Mouse (Mus musculus) hindbrain, embryonic 12.5 days (tissue): ENCODE measurements around the gene Cdca8. TPM values are rescaled to one million over a fixed set of nuclear protein-coding genes. Genes with fewer than 3 reads are reported as not detected.
A peak's percentile ranks its signal among the peaks of the same experiment; 100 is the strongest.

ENCODE experiments used
- ATAC-seq: fragments of 200-750 bp; cut with Nextera tagmentation; 2 replicates; pipeline ENCODE4 v1.8.0; 2017; ENCODE audit warnings: moderate TSS enrichment; ENCODE audit not compliant: low FRiP score
- H3K27ac ChIP-seq: fragments of 300-500 bp; sonication (generic); 2 replicates; pipeline ENCODE4 v1.5.1; 2016; ENCODE audit warnings: mild to moderate bottlenecking
- H3K27me3 ChIP-seq: fragments of 300-500 bp; sonication (generic); 2 replicates; pipeline ENCODE4 v1.6.1; 2016; ENCODE audit warnings: mild to moderate bottlenecking
- H3K36me3 ChIP-seq: fragments of 300-500 bp; sonication (generic); 2 replicates; pipeline ENCODE4 v1.6.1; 2016; ENCODE audit warnings: mild to moderate bottlenecking
- H3K4me1 ChIP-seq: fragments of 300-500 bp; sonication (generic); 2 replicates; pipeline ENCODE4 v1.6.1; 2016
- H3K4me2 ChIP-seq: fragments of 300-500 bp; sonication (generic); replicated peaks from 2 replicates; pipeline ENCODE4 v1.6.1; 2016; ENCODE audit warnings: mild to moderate bottlenecking
- H3K4me3 ChIP-seq: fragments of 300-500 bp; sonication (generic); 2 replicates; pipeline ENCODE4 v1.5.1; 2016; ENCODE audit warnings: mild to moderate bottlenecking
- H3K9ac ChIP-seq: fragments of 300-500 bp; sonication (generic); 2 replicates; pipeline ENCODE4 v1.6.1; 2016; ENCODE audit warnings: mild to moderate bottlenecking, moderate library complexity
- H3K9me3 ChIP-seq: fragments of 300-500 bp; sonication (generic); replicated peaks from 2 replicates; pipeline ENCODE4 v1.6.1; 2016; ENCODE audit warnings: mild to moderate bottlenecking
- WGBS: fragments of 180-500 bp; shearing (Covaris S2); methylation state at CpG from one replicate; pipeline ENCODE4 v1.1.7; 2016; 5-methylcytosine and 5-hydroxymethylcytosine counted together
- polyA plus RNA-seq: library from polyadenylated mRNA; unstranded; fragments of >200 nt; fragmentation: Nextera tagmentation; extraction: Ambion mirVana; gene quantifications from 2 replicates; pipeline ENCODE4 v1.2.1, GENCODE M21; 2016

The Cdca8 gene
- polyA plus RNA-seq, 1 experiment from 2014 or later = 135 TPM

DNA sequence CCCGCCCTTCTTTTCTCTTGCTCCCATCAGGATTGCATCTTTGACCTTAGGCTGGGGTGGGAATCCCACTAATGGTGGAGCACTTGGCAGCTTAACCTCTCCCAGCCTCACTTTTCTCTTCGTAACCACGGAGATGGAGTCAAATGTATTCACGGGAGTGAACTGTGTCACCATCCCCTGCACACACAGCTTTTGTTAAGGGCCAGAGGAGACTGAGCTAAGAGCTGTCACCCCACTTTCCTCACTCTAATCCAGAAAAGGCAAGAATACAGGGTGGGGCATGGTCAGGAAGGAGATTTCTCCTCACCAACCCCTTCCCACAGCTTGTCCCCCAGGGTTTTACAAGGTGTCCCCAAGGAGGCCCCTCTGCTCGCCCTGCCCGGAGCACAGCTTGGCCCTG lies 45.3 kb downstream of the Cdca8 start:
- Histone ChIP-seq H3K27ac (no peak overlapping the region), H3K4me1 (peaks cover 30% of the 10 kb centered on the region), H3K27me3 (peaks cover 75% of the 10 kb centered on the region), H3K36me3 (no peaks in the 10 kb centered on the region), H3K9ac (no peak overlapping the region), H3K9me3 (no peaks in the 10 kb centered on the region), H3K4me2 (peak overlapping the region; percentile 84; the same call in 1 of the 2 replicates), H3K4me3 (peak overlapping the region; percentile 50; the same call in 1 of the 2 replicates)
- WGBS = 26% methylated on average over 6 of the region's 6 CpGs
- peak; percentile 51 for ATAC-seq

DNA sequence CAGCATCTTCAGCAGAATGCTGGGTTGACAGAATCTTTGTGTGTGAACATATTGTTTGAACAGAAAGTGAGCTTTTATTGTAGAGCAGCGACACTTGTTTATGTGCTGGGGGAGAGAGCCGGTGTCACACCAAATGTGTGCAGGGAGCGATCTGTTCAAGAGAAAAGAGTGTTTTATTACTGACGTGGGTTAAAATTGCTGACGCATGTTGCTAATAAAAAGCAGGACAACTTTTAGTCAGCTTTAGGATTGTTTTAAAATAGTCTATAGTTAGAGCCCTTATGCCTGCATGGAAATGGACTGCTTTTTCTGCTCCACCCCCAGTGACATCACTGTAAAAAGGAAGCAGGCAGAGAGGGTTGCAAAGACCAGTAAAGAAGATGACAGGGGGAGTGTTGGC lies 48.3 kb downstream of the Cdca8 start:
- H3K27me3 ChIP-seq = peaks cover 82% of the 10 kb centered on the region
- H3K27ac ChIP-seq = no peak overlapping the region
- no peak overlapping the region for H3K4me3 ChIP-seq
- WGBS = 82% methylated on average over 5 of the region's 5 CpGs
- peaks cover 20% of the 10 kb centered on the region for H3K4me1 ChIP-seq
- H3K36me3 ChIP-seq = no peaks in the 10 kb centered on the region
- no peak overlapping the region for H3K9ac ChIP-seq
- no peaks in the 10 kb centered on the region for H3K9me3 ChIP-seq
- no peak for ATAC-seq
- H3K4me2 ChIP-seq = no peak overlapping the region

DNA sequence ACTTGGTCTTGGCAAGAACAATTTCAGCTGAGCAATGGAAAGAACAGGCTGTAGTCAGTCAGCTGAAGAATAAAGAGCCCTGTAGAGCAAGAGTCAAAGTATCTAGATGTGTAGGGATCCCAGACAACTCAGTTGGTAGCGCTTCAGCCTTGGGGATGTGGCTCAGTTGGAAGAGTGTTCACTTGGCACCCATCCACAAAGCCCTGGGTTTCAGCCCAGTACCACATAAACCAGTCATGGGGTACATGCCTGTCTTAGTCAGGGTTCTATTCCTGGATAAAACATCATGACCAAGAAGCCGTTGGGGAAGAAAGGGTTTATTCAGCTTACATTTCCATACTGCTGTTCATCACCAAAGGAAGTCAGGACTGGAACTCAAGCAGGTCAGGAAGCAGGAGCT lies 49.2 kb downstream of the Cdca8 start:
- Histone ChIP-seq H3K9me3 (no peaks in the 10 kb centered on the region), H3K27me3 (peaks cover 80% of the 10 kb centered on the region), H3K4me3 (no peak overlapping the region), H3K4me1 (peaks cover 16% of the 10 kb centered on the region), H3K4me2 (no peak overlapping the region), H3K9ac (no peak overlapping the region), H3K36me3 (no peaks in the 10 kb centered on the region), H3K27ac (no peak overlapping the region)
- no peak for ATAC-seq
- WGBS = 89% methylated on average over 2 of the region's 2 CpGs

DNA sequence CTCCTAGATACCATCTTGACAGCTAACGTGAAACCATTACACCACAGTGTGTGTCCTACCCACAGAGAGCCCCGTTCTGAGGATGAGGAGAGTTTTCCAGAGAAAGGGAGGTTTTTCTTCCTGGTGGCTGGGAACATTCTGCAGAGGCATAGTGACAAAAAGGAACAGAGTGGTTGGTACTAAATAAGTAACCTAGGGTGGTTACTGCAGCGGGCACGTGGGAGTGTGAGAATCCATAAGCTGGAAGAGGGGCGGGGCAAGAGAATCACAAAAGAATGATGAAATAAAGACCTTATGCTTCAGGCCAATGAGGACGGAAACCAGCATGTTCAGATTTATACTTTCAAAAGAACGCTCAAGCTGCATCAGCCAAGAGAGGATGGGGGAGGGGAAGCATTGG lies 50.4 kb downstream of the Cdca8 start:
- Histone ChIP-seq H3K4me2 (no peak overlapping the region), H3K36me3 (no peaks in the 10 kb centered on the region), H3K4me1 (peaks cover 4% of the 10 kb centered on the region), H3K27ac (no peak overlapping the region), H3K4me3 (no peak overlapping the region), H3K27me3 (peaks cover 76% of the 10 kb centered on the region), H3K9me3 (no peaks in the 10 kb centered on the region), H3K9ac (no peak overlapping the region)
- WGBS = 66% methylated on average over 7 of the region's 7 CpGs
- ATAC-seq = no peak

GRCm38 (mm10) chr4:124882151-124882729 lies 56.9 kb downstream of the Cdca8 start:
- peaks cover 28% of the 10 kb centered on the region for H3K4me1 ChIP-seq
- peak overlapping the region; percentile 57 for H3K9ac ChIP-seq
- H3K27ac ChIP-seq = peak overlapping the region; percentile 58
- H3K4me2 ChIP-seq = peak overlapping the region; percentile 64
- H3K27me3 ChIP-seq = peaks cover 70% of the 10 kb centered on the region
- 0 out of 2 replicates have a peak, but pooled peaks cover 6% of the 10 kb centered on the region for H3K9me3 ChIP-seq
- peak overlapping the region; percentile 50 for H3K4me3 ChIP-seq
- ATAC-seq = peak; percentile 26
- no peaks in the 10 kb centered on the region for H3K36me3 ChIP-seq
- WGBS = 1% methylated on average over 37 of the region's 37 CpGs

GRCm38 (mm10) chr4:124881341-124881908 lies 57.7 kb downstream of the Cdca8 start:
- WGBS = under 1% methylated on average over 37 of the region's 37 CpGs
- peak; percentile 98 for ATAC-seq
- Histone ChIP-seq H3K27ac (peak overlapping the region; percentile 77), H3K36me3 (no peaks in the 10 kb centered on the region), H3K9me3 (0 out of 2 replicates have a peak, but pooled peaks cover 6% of the 10 kb centered on the region), H3K4me2 (peak overlapping the region; percentile 64), H3K4me1 (peaks cover 28% of the 10 kb centered on the region), H3K9ac (peak overlapping the region; percentile 57), H3K27me3 (peaks cover 65% of the 10 kb centered on the region), H3K4me3 (peak overlapping the region; percentile 50)

DNA sequence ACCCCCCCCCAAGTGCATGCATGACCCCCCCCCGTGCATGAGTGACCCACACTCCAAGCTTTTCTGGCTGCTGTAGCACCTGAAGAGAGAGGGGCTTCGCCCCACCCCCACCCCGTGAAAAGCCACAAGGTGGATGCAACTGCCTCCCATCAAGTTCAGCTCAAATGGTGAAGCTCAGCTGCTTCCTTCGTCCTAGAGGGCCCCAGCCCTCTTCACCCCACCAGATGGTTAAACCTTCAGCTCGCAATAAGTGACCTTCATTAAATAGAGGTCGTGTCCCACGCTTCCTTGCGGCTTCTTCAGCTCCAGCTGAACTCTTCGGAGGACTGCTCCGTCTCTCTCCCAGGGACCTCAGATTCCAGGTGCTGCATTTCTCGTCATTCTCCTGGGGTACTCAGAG lies 58.5 kb downstream of the Cdca8 start, which contains the start of gene Epha10:
Gene Epha10, plus strand, starts transcription at position 301 of the 400 bp plus-strand sequence.
- H3K27me3 ChIP-seq = peaks cover 56% of the 10 kb centered on the region
- 4% methylated on average over 11 of the region's 11 CpGs for WGBS
- no peaks in the 10 kb centered on the region for H3K36me3 ChIP-seq
- H3K27ac ChIP-seq = peak within 1 kb of the TSS; percentile 77
- H3K4me1 ChIP-seq = peaks cover 28% of the 10 kb centered on the region
- ATAC-seq = no peak
- H3K9me3 ChIP-seq = 0 out of 2 replicates have a peak, but pooled peaks cover 6% of the 10 kb centered on the region
- H3K4me3 ChIP-seq = peak within 1 kb of the TSS; percentile 50
- peak within 1 kb of the TSS; percentile 57 for H3K9ac ChIP-seq
- H3K4me2 ChIP-seq = peak within 1 kb of the TSS; percentile 64

GRCm38 (mm10) chr4:124872719-124873118 lies 66.4 kb downstream of the Cdca8 start:
- H3K9ac ChIP-seq = no peak overlapping the region
- H3K4me2 ChIP-seq = no peak overlapping the region
- H3K4me3 ChIP-seq = no peak overlapping the region
- peaks cover 4% of the 10 kb centered on the region; the same call in 1 of the 2 replicates for H3K9me3 ChIP-seq
- no peak overlapping the region for H3K27ac ChIP-seq
- WGBS = 90% methylated on average over 1 of the region's 1 CpGs
- ATAC-seq = no peak
- no peaks in the 10 kb centered on the region for H3K4me1 ChIP-seq
- H3K36me3 ChIP-seq = no peaks in the 10 kb centered on the region
- no peaks in the 10 kb centered on the region for H3K27me3 ChIP-seq

Other genes starting within 250 kb of the Cdca8 start
- gene Utp11, start 245.7 kb downstream of the Cdca8 start, polyA plus RNA-seq = 60.7 and 68.8 TPM in 2 replicates
- 3.3 and 6.8 TPM in 2 replicates for gene Fhl3, start 238.6 kb downstream of the Cdca8 start, polyA plus RNA-seq
- 157 and 164 TPM in 2 replicates for gene Sf3a3, start 224.5 kb downstream of the Cdca8 start, polyA plus RNA-seq
- 23.7 and 25.8 TPM in 2 replicates for gene Inpp5b, start 197.5 kb downstream of the Cdca8 start, polyA plus RNA-seq
- gene Mtf1, start 137.2 kb downstream of the Cdca8 start, polyA plus RNA-seq = 12.4 and 13.7 TPM in 2 replicates
- gene Yrdc, start 88.6 kb downstream of the Cdca8 start, polyA plus RNA-seq = 44.4 and 48.5 TPM in 2 replicates
- 77.6 and 84.0 TPM in 2 replicates for gene 1110065P20Rik, start 88.1 kb downstream of the Cdca8 start, polyA plus RNA-seq
- gene Maneal, start 77.1 kb downstream of the Cdca8 start, polyA plus RNA-seq = 4.4 and 7.3 TPM in 2 replicates
- 6.8 and 7.5 TPM in 2 replicates for gene Epha10, start 58.4 kb downstream of the Cdca8 start, polyA plus RNA-seq
- 16.7 and 18.1 TPM in 2 replicates for gene 9930104L06Rik, start 2.3 kb downstream of the Cdca8 start, polyA plus RNA-seq
- gene Rspo1, start 47.1 kb upstream of the Cdca8 start, polyA plus RNA-seq = 7.0 and 9.1 TPM in 2 replicates
- 94.9 and 96.6 TPM in 2 replicates for gene Gnl2, start 77.3 kb upstream of the Cdca8 start, polyA plus RNA-seq
- gene Dnali1, start 126.4 kb upstream of the Cdca8 start, polyA plus RNA-seq = 1.2 and 1.7 TPM in 2 replicates
- 32.6 and 33.4 TPM in 2 replicates for gene Snip1, start 127.4 kb upstream of the Cdca8 start, polyA plus RNA-seq
- gene Meaf6, start 145.8 kb upstream of the Cdca8 start, polyA plus RNA-seq = 118 and 130 TPM in 2 replicates
- 0.40 and 0.50 TPM in 2 replicates for gene Zc3h12a, start 188.5 kb upstream of the Cdca8 start, polyA plus RNA-seq